Mouse (Mus musculus): ENCODE measurements around the gene Pcid2. TPM values are rescaled to one million over a fixed set of nuclear protein-coding genes. Genes with fewer than 3 reads are reported as not detected.

Pcid2 gene
- total RNA-seq (2023) = 32.0 to 38.7 TPM (median 36.2 TPM) in 4 replicates

DNA sequence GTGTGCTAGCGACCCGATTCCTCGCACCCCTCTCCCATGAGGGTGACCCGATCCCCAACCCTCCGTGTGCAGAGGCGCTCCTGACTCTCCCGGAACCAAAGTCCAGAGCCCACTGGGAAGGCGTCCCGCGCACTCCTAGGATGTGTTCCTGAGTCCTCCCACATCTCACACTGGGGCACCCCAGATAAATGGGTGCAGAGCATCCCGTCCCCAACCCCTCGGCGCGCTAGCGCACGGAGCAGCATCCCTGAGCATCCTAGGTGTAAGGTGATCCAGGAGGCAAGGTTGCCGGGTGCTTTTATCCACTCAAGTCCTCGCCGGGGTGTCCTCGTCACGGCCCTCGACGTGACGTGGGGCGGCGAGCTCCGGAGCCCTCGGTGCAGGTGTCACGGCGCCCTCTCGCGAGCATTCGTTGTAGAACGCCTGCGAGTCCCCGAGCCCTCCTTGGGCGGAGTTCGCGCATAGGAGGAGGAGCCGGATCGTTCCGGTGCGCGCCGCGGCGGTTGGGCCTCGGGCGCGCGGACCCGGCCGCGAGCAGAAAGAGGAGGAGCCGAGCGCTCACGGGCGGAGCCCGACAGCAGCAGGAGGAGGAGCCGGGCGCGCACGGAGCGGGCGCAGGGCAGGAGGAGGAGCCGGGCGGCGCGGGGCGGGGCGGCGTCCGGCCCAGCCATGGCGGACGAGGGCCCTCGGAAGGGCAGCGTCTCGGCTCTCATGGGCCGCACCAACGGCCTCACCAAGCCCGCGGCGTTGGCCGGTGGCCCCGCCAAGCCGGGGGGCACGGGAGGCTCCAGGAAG, at the start of gene Pcid2, which contains the start of gene Cul4a:
TSS of gene Pcid2 (minus strand) at position 373 of the 795 bp plus-strand sequence.
TSS of gene Cul4a (plus strand) at position 535 of the 795 bp plus-strand sequence.

DNA sequence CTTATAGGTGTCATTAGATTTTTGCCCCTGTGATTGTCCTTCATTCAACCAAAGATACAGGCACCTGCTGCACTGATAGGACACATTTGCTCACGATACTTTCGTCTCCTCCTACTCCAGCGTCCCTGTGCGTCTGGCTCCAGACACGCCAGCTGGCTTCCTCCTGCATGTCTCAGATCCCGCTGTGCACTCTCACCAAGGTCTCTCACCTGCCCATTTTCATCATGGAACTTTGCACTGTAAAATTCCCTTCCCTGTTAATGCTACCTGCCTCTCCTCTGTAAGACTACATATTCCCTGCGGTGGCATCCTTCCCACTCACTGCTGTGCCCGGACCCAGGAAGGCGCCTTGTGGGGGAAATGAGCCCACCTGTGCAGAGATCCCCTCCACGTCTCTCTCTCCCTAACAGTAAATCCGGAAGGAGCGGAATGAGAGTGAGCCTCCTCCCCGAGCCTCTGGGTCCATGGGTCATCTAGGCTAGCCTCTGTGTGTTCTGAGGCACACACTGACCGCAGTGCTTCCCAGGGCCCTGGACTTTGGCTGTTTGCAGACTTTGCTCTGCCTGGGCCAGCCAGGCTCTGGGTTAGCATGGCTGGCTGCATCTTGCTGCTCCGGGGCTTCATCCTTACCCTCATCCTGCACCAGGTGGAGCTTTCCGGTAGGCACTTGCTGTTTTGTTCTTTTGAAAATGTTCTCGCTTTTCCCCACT, 44.7 kb downstream of the Pcid2 start, which contains the start of gene Proz:
TSS of gene Proz (plus strand) at position 474 of the 710 bp plus-strand sequence.

DNA sequence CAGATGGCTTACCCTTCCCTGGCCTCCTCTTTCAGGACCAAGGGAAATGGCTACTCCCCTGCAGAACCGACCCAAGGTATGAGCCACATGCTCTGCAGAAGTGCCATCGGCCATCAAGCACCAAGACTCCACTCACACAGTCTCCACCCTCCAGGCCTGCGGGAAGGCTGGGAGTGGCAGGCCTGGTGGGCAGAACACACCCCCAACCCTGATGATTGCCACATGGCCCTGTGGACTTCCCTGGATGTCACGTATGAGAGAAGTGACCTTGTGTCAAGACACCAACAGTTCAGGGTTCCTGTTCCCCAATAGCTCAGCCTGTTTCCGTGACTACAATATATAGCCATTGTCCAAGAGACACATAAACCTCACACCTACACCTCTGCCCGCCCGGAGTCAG, 68.2 kb downstream of the Pcid2 start, which contains the start of gene F10:
TSS of gene F10 (plus strand) at position 294 of the 400 bp plus-strand sequence.

Other genes with a start within 250 kb of the Pcid2 start
- gene Mcf2l, start 231.7 kb downstream of the Pcid2 start, total RNA-seq (2023) = 0.72 to 1.2 TPM in 2 of 4 replicates, not detected in the others
- gene F7, start 79.4 kb downstream of the Pcid2 start, total RNA-seq (2023) = not detected in 4 replicates
- not detected in 4 replicates for gene F10, start 68.2 kb downstream of the Pcid2 start, total RNA-seq (2023)
- gene Proz, start 44.5 kb downstream of the Pcid2 start, total RNA-seq (2023) = not detected in 4 replicates
- gene Cul4a, start 162 bp upstream of the Pcid2 start, total RNA-seq (2023) = 42.3 to 56.1 TPM (median 49.9 TPM) in 4 replicates
- gene Lamp1, start 53.7 kb upstream of the Pcid2 start, total RNA-seq (2023) = 136 to 148 TPM (median 146 TPM) in 4 replicates
- not detected in 4 replicates for gene Grtp1, start 95.2 kb upstream of the Pcid2 start, total RNA-seq (2023)
- not detected in 4 replicates for gene Adprhl1, start 148.7 kb upstream of the Pcid2 start, total RNA-seq (2023)
- gene Dcun1d2, start 182.7 kb upstream of the Pcid2 start, total RNA-seq (2023) = 9.9 to 13.9 TPM (median 13.2 TPM) in 4 replicates
- 15.7 to 19.0 TPM (median 17.5 TPM) in 4 replicates for gene Tmco3, start 182.7 kb upstream of the Pcid2 start, total RNA-seq (2023)
- gene Tfdp1, start 233.3 kb upstream of the Pcid2 start, total RNA-seq (2023) = 23.4 to 26.9 TPM (median 25.5 TPM) in 4 replicates